Mouse (Mus musculus) MEL-GATA-1-ER (cell line): ENCODE measurements around the gene Gm10309.

Source experiments
- DNase-seq: peaks from one replicate; pipeline ENCODE4 v3.0.0-alpha.2; 2012; ENCODE audit warnings: low read depth; ENCODE audit errors: extremely low read depth

Gm10309 gene

GRCm38 (mm10) chr17:86514974-86515620 is 10.1 kb upstream of the Gm10309 start:
- DNase-seq, result no peak

- no peak for DNase-seq
These were observed 4.8 kb upstream of the Gm10309 start for GRCm38 (mm10) chr17:86509871-86510270.

- no peak for DNase-seq
These were observed 3.1 kb upstream of the Gm10309 start for GRCm38 (mm10) chr17:86508212-86508490.

- DNase-seq, result no peak
These were observed 2.5 kb upstream of the Gm10309 start for GRCm38 (mm10) chr17:86507342-86508211.

- DNase-seq, result no peak
These were observed 1.8 kb upstream of the Gm10309 start for GRCm38 (mm10) chr17:86506881-86507280.

GRCm38 (mm10) chr17:86503208-86503897 is 1.7 kb downstream of the Gm10309 start:
- no peak for DNase-seq

- no peak for DNase-seq
These were observed 3.6 kb downstream of the Gm10309 start for GRCm38 (mm10) chr17:86501393-86501792.

GRCm38 (mm10) chr17:86499359-86500045 is 5.5 kb downstream of the Gm10309 start:
- DNase-seq, result no peak

- DNase-seq, result no peak
These were observed 7.7 kb downstream of the Gm10309 start for GRCm38 (mm10) chr17:86497302-86497701.

- no peak for DNase-seq
These were observed 8.8 kb downstream of the Gm10309 start for GRCm38 (mm10) chr17:86496123-86496771.

- DNase-seq, result peak; percentile 80
These were observed 10.1 kb downstream of the Gm10309 start for GRCm38 (mm10) chr17:86494895-86495294.

GRCm38 (mm10) chr17:86494494-86494893 is 10.5 kb downstream of the Gm10309 start:
- DNase-seq, result no peak

GRCm38 (mm10) chr17:86493891-86494420 is 11.1 kb downstream of the Gm10309 start:
- DNase-seq, result no peak

- peak; percentile 73 for DNase-seq
These were observed 12.7 kb downstream of the Gm10309 start for GRCm38 (mm10) chr17:86492376-86492775.

- no peak for DNase-seq
These were observed 15.2 kb downstream of the Gm10309 start for GRCm38 (mm10) chr17:86489827-86490226.

GRCm38 (mm10) chr17:86487450-86487849 is 17.6 kb downstream of the Gm10309 start:
- DNase-seq, result no peak

- no peak for DNase-seq
These were observed 18.4 kb downstream of the Gm10309 start for GRCm38 (mm10) chr17:86486657-86487056.

- DNase-seq, result no peak
These were observed 20.8 kb downstream of the Gm10309 start for GRCm38 (mm10) chr17:86484087-86484737.

GRCm38 (mm10) chr17:86482675-86483074 is 22.4 kb downstream of the Gm10309 start:
- no peak for DNase-seq

- DNase-seq, result no peak
These were observed 25.6 kb downstream of the Gm10309 start for GRCm38 (mm10) chr17:86479406-86479805.
